Mouse (Mus musculus): ENCODE measurements around the gene Sulf2. TPM values are rescaled to one million over a fixed set of nuclear protein-coding genes. Genes with fewer than 3 reads are reported as not detected.

Sulf2 gene
- total RNA-seq, 2 experiments from 2014 or later: 3.4 to 3.7 TPM

- no peak for ATAC-seq (replicated peaks; ENCODE audit: low FRiP score, poor library complexity, severe bottlenecking)
Observed at GRCm38 (mm10) chr2:166179457-166180101, 24.1 kb upstream of the Sulf2 start.

- ATAC-seq (replicated peaks; ENCODE audit: low FRiP score, poor library complexity, severe bottlenecking): no peak
Observed at GRCm38 (mm10) chr2:166175552-166176136, 20.2 kb upstream of the Sulf2 start.

DNA sequence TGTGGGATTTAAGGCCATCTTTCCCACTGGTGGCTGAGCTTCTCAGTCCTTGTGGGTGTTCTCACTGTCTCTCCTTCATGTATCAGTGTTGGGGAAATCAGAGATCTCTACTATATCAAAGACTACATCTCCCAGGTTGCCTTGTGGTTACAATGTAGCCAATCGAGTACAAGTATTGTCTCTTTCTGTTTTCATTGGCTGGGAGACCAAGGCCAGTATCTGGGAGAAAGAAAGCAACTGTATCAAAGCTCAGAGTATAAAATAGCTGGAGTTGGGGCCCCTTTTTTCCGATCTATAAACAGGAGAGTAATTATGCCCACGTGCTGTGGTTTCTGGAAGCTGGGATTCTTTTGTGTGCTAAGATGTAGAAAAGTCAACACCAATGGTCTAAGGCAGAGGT is 19.7 kb upstream of the Sulf2 start:
- no peak for ATAC-seq (replicated peaks; ENCODE audit: low FRiP score, poor library complexity, severe bottlenecking)

GRCm38 (mm10) chr2:166173169-166173568 is 17.7 kb upstream of the Sulf2 start:
- ATAC-seq (replicated peaks; ENCODE audit: low FRiP score, poor library complexity, severe bottlenecking): no peak

DNA sequence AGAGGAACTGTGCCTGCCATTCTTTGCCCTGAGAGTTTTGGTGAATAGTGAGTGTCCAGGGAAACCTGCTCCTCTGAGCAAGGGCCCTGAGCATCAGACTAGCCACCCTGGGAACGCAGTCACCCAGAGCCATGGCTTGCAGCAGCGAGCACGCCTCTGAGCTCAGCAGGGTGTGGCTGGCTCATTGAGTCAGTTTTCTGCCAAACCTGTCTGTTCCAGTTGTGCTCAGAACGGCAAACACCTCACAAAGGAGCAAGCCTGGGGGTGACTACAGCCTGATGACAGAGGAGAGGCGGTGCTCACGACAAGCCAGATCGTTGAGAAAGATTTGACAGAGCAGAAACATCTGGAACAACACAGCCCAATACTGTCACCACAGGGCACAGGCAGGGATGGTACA is 14.7 kb upstream of the Sulf2 start:
- ATAC-seq (replicated peaks; ENCODE audit: low FRiP score, poor library complexity, severe bottlenecking): no peak

- no peak for ATAC-seq (replicated peaks; ENCODE audit: low FRiP score, poor library complexity, severe bottlenecking)
Observed at GRCm38 (mm10) chr2:166168868-166169267, 13.4 kb upstream of the Sulf2 start.

DNA sequence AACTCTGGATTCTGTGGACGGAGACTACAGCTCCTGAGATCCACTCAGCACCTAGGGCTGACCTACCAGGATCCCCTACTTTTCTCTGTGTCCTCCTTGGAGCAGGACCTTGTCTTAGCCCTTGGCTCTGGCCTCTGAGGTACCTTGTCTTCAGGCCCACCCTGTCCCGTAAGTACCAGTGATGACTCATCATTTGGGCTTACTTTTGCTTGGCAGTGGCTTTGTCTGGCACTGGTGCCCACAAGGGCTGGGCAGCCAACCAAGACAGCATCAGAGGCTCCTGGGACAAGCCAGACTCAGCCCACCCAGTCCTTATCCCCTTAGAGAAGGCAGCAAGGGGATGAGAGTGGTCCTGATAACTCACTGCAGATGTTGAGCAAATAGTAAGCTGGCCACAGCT is 11.9 kb upstream of the Sulf2 start:
- no peak for ATAC-seq (replicated peaks; ENCODE audit: low FRiP score, poor library complexity, severe bottlenecking)

- ATAC-seq (replicated peaks; ENCODE audit: low FRiP score, poor library complexity, severe bottlenecking): no peak
Observed at GRCm38 (mm10) chr2:166165396-166165795, 9.9 kb upstream of the Sulf2 start.

- no peak for ATAC-seq (replicated peaks; ENCODE audit: low FRiP score, poor library complexity, severe bottlenecking)
Observed at GRCm38 (mm10) chr2:166164601-166165000, 9.1 kb upstream of the Sulf2 start.

GRCm38 (mm10) chr2:166163917-166164316 is 8.5 kb upstream of the Sulf2 start:
- no peak for ATAC-seq (replicated peaks; ENCODE audit: low FRiP score, poor library complexity, severe bottlenecking)

DNA sequence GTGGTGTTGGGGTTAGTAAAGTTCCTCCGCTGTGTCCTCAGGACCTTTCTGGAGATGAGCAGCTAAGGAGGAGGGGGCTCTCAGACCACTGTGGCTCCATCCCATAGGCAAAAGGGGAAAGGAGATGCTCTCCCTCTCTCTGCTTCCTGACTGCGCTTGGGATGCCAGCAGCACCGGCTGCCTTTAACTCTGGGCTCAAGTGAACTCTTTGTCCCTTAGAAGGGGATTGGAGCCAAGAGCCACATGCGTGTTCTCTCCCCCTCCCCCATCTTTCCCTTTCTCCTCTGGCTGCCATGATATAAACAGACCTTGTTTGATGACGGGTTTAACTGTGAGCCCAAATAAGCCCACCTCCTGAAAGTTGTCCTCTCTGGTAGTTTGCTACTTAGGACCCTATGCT is 7.8 kb upstream of the Sulf2 start:
- ATAC-seq (replicated peaks; ENCODE audit: low FRiP score, poor library complexity, severe bottlenecking): no peak

DNA sequence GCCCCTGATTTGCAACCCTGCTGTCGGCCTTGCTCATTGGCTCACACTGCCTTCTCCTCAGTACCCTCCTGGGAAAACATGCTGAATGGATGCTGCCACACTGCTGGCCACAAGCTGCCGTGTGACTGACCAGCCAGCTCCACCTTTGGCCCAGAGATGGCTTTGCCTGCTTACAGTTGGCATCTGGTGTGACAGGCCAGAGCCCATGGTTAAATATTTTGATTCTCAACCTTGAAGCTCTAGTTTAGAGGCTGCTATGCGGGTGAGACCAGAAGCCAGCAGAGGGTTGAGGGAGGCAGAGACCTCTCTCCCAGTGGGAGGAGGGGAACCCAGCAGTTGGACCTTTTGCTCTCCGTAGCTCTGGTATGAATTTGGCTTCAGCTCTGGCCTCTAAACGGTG is 6.7 kb upstream of the Sulf2 start:
- ATAC-seq (replicated peaks; ENCODE audit: low FRiP score, poor library complexity, severe bottlenecking): no peak

DNA sequence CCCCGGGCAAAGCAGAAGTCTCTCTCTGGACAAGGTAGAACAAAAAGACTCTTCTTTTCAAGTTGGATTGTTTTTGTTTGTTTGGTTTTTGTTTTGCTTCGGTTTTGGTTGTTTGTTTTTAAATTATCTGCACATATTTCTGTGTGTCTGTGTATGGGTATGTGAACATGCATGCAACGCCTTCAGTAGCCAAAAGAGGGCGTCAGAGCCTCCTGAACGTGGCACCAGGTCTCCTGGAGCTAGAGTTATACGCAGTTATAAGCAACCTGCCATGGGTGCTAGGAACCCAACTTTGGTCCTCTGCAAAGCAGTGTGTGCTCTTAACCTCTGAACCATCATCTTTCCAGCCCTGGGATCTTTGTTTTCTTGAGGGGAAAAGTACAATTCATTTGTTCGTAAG is 3.8 kb upstream of the Sulf2 start:
- no peak for ATAC-seq (replicated peaks; ENCODE audit: low FRiP score, poor library complexity, severe bottlenecking)

GRCm38 (mm10) chr2:166157767-166158561 is 2.5 kb upstream of the Sulf2 start:
- ATAC-seq (replicated peaks; ENCODE audit: low FRiP score, poor library complexity, severe bottlenecking): no peak

DNA sequence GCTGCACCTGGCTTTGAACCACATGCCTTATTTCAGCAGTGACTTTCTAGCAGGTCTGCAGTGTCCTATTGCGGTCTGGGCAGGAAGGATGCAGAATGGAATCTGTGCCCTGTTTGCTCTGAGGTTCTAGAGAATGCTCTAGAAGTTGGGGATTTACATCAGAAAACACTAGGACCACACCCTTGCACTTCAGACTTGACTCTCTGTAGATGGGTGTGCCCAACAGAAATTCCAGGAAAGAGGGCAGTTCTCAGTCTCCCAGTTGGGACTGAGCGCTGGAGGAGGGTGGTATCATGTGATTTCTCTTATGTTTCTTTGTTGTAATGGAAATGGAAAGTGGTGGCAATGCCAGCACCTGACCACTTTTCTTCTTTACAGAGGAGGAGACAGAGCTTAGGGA is 1.7 kb upstream of the Sulf2 start:
- no peak for ATAC-seq (replicated peaks; ENCODE audit: low FRiP score, poor library complexity, severe bottlenecking)

DNA sequence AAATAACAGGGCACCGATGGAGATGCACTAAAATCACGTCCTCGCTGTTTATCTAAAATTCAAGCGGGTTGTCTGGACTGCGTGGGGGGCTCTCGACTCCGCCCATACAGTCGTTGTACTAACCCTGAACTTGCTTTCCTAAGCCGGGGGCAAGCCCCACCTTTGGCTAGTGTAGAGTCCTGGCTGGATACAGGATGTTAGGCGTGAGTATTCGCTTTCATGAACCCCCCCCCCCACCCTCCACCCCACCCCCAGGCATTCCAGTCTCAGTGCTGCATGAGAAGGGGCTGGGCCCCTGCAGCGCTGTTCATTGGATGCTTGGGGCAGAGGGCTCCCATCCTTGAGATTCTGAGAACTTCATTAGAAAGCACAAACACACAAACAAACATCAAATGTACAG is 659 bp upstream of the Sulf2 start:
- no peak for ATAC-seq (replicated peaks; ENCODE audit: low FRiP score, poor library complexity, severe bottlenecking)

DNA sequence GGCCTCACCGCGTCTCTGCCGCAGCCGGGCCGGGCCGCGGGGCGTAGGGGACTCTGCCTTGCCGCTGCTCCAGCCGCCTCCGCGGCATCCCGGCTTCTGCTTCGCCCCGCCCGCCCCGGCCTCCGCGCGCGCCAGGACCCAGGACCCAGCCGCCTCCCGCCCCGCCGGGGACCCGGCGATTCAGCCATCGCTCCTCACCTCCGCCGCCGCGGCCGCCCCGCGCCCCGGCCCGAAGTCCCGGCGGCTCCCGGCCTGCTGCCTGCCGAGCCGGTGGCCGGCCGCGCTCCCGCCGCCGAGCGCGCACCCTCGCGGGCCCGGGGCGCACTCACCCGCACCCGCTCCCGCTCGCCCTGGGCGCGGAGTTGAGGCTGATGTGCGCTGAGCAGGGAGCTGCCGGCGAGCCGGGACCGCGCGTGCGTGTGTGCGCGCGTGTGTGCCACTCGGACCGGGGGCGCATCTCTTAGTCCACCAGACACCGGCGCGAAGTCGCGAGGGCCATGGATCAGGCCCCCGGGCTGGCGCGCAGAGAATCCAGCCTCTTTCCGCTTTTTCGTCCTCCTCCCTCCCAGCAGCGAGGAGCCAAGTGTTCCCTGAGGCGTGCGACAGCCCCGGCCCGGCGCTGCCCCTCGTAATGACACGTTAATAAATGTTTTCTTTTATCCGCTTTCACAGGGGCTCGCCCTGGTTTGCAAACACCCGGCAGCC is 562 bp downstream of the Sulf2 start:
- no peak for ATAC-seq (replicated peaks; ENCODE audit: low FRiP score, poor library complexity, severe bottlenecking)

- ATAC-seq (replicated peaks; ENCODE audit: low FRiP score, poor library complexity, severe bottlenecking): no peak
Observed at GRCm38 (mm10) chr2:166153891-166154711, 1.4 kb downstream of the Sulf2 start.

- no peak for ATAC-seq (replicated peaks; ENCODE audit: low FRiP score, poor library complexity, severe bottlenecking)
Observed at GRCm38 (mm10) chr2:166153399-166153793, 2.1 kb downstream of the Sulf2 start.

Measured in erythroid progenitor cell, adult 5-6 weeks (primary cell).